Mouse (Mus musculus): ENCODE data around the gene Ndnf.

The Ndnf gene

GRCm38 (mm10) chr6:65743871-65744202, 72.4 kb downstream of the Ndnf start:
- DNase-seq (ENCODE audit: low spot score in 2 of 2) = no peak

GRCm38 (mm10) chr6:65758214-65758613, 86.8 kb downstream of the Ndnf start:
- no peak for DNase-seq (ENCODE audit: low spot score in 2 of 2)

GRCm38 (mm10) chr6:65759174-65759573, 87.8 kb downstream of the Ndnf start:
- no peak for DNase-seq (ENCODE audit: low spot score in 2 of 2)

GRCm38 (mm10) chr6:65760073-65760472, 88.7 kb downstream of the Ndnf start:
- no peak for DNase-seq (ENCODE audit: low spot score in 2 of 2)

Measured in frontal cortex, postnatal 14 days (tissue).